Mouse (Mus musculus) kidney, adult 10 weeks (tissue): ENCODE results near the gene Mgst2. TPM values are rescaled to one million over a fixed set of nuclear protein-coding genes. Genes with fewer than 3 reads are reported as not detected.

ENCODE experiments used
- polyA plus RNA-seq: library from polyadenylated mRNA; stranded (reverse); fragments of 350-450 nt; fragmentation: Illumina TruSeq; extraction: RNeasy Lipid Tissue Mini Kit (QIAGEN cat#74804); gene quantifications from one replicate; pipeline ENCODE4 v1.2.3, GENCODE M21; 2014; ENCODE audit warnings: low read depth, low replicate concordance

Mgst2 gene
- 0.65 TPM for polyA plus RNA-seq

GRCm38 (mm10) chr3:51660060-51660459 is at the start of gene Mgst2:
Gene Mgst2, plus strand, starts transcription at chr3:51660360.

Other genes with a start within 250 kb of the Mgst2 start
- gene Naa15, start 245.2 kb upstream of the Mgst2 start, polyA plus RNA-seq = 103 TPM
- gene Rab33b, start 176.4 kb upstream of the Mgst2 start, polyA plus RNA-seq = 24.6 TPM
- 18.8 TPM for gene Setd7, start 99.5 kb upstream of the Mgst2 start, polyA plus RNA-seq